Mouse (Mus musculus) C2C12 (cell line): ENCODE data around the gene Ltf.

Experiments
- CTCF ChIP-seq: IDR thresholded peaks from one replicate; pipeline ENCODE4 v1.5.1; 2011; ENCODE audit not compliant: control insufficient read depth, insufficient read depth, insufficient read length
- MAX ChIP-seq: IDR thresholded peaks from one replicate; pipeline ENCODE4 v1.6.1; 2011; ENCODE audit warnings: mild to moderate bottlenecking, control low read depth
- USF1 ChIP-seq: IDR thresholded peaks from one replicate; pipeline ENCODE4 v1.6.1; 2011; ENCODE audit warnings: low read depth, mild to moderate bottlenecking, control low read depth, moderate library complexity

DNA sequence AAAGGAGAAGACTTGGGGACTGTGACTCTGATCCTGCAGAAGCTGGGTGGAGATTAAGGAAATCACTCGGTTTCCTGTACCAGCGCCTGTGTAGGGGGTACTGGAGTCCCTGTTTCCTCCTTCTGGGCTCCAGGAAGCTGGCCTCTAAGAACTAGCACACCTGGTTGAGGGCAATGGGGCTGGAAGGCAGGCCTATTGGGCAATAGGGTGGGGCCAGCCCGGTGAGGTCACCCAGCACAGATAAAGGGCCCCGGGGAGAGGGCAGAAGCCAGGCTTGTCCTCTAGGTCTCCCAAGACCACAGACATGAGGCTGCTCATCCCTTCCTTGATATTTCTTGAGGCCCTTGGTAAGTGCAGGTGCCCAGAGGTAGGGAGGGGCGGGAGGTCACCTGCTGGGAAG is at the start of gene Ltf:
- TF ChIP-seq CTCF: no peak
- no peak for TF ChIP-seq USF1
- no peak for TF ChIP-seq MAX
